ENCODE assay signal across 25 mouse cellular contexts in the genomic region with DNA sequence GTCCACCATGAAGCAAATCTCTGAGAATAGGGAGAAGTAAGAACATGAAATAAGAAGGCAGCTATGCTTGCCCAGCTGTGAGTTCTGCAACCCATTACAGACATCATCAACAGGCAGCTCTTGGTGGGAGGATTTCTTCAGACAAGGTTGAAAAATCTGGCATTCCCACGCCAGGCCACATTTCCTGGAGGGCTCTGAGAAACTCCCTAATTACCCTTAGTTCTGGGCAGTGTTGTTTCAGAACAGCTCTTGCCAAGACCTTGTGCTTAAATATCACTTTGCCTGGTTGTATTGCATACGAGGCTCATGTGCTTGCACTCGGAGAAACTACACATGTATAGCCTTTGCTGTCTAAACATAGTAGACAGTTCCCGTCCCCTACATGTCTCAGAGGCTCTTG.
DNase-seq lines count a peak whose midpoint lies in the region; ATAC-seq lines count a peak whose summit lies in the region.
"Had no signal": no experiment of that assay in that cellular context is flagged by ENCODE, and none has a peak within 500 bp of the region (broad histone marks: within the 10 kb centered on the region; RNA-seq: fewer than 3 reads in every experiment).

No protein-coding gene starts in this region.

- DNase-seq in heart, adult 9 months (ENCODE audit: low spot score in 2 of 2), result no peak
- DNase-seq in lung, postnatal 25 days (ENCODE audit: low spot score), result no peak
- peak; percentile 49 for DNase-seq in adipocyte (ENCODE audit: low spot score)
- no peak for DNase-seq in frontal cortex, adult 2 months (ENCODE audit: extremely low spot score in 1 of 2, low spot score in 1 of 2)
- DNase-seq in forebrain, embryonic 11.5 days (ENCODE audit: low spot score), result no peak
- DNase-seq: adrenal gland, postnatal 36 days; cerebellum, adult 18-20 months; cerebellum, postnatal 10 days; heart, adult 11 months; heart, postnatal 10 days; kidney, adult 18-20 months; kidney, postnatal 14 days; layer of hippocampus, adult 9-11 months; retina, postnatal 1 day; right cerebral cortex, postnatal 14 days; thymus, postnatal 4 days had no signal

- no peak overlapping the region for H3K4me3 ChIP-seq in heart, embryonic 13.5 days
- H3K4me3 ChIP-seq in lung, embryonic 16.5 days (ENCODE audit: low read length), result no peak overlapping the region
- no peak overlapping the region for H3K4me3 ChIP-seq in embryonic facial prominence, embryonic 13.5 days
- H3K4me3 ChIP-seq in forebrain, embryonic 11.5 days (ENCODE audit: low read depth, low read length), result no peak overlapping the region
- H3K4me3 ChIP-seq: forebrain, embryonic 15.5 days; liver, embryonic 15.5 days; megakaryocyte, embryonic 14.5 days; midbrain, embryonic 13.5 days had no signal

- ATAC-seq in heart, embryonic 13.5 days (ENCODE audit: extremely low read depth, insufficient number of reproducible peaks, low FRiP score, low TSS enrichment), result no peak
- peak; percentile 51; the same call in 1 of the 2 replicates for ATAC-seq in lung, embryonic 16.5 days (ENCODE audit: low read depth)
- ATAC-seq in embryonic facial prominence, embryonic 13.5 days (ENCODE audit: insufficient number of reproducible peaks, insufficient read depth, low FRiP score, low TSS enrichment, low read depth), result no peak
- no peak for ATAC-seq in forebrain, embryonic 11.5 days (replicated peaks; ENCODE audit: low FRiP score)
- ATAC-seq: forebrain, embryonic 15.5 days; midbrain, embryonic 13.5 days had no signal

- H3K4me2 ChIP-seq in heart, embryonic 13.5 days, result no peak overlapping the region
- H3K4me2 ChIP-seq in lung, embryonic 16.5 days (ENCODE audit: low read depth, low read length), result no peak overlapping the region
- H3K4me2 ChIP-seq in embryonic facial prominence, embryonic 13.5 days, result no peak overlapping the region
- H3K4me2 ChIP-seq in forebrain, embryonic 11.5 days (ENCODE audit: low read depth, low read length, severe bottlenecking), result no peak overlapping the region
- H3K4me2 ChIP-seq: forebrain, embryonic 15.5 days; heart, embryonic 11.5 days; hindbrain, embryonic 14.5 days; liver, embryonic 15.5 days; midbrain, embryonic 13.5 days had no signal

- H3K9ac ChIP-seq in heart, embryonic 13.5 days, result no peak overlapping the region
- H3K9ac ChIP-seq in lung, embryonic 16.5 days (ENCODE audit: low read length), result no peak overlapping the region
- H3K9ac ChIP-seq in embryonic facial prominence, embryonic 13.5 days, result no peak overlapping the region
- H3K9ac ChIP-seq in forebrain, embryonic 11.5 days (ENCODE audit: low read length), result no peak overlapping the region
- H3K9ac ChIP-seq: forebrain, embryonic 15.5 days; hindbrain, embryonic 14.5 days; liver, embryonic 15.5 days; midbrain, embryonic 13.5 days had no signal

- peaks cover 27% of the 10 kb centered on the region for H3K4me1 ChIP-seq in heart, embryonic 13.5 days
- peaks cover 4% of the 10 kb centered on the region for H3K4me1 ChIP-seq in lung, embryonic 16.5 days (replicated peaks; ENCODE audit: control insufficient read depth, insufficient read depth, low read length)
- peaks cover 21% of the 10 kb centered on the region for H3K4me1 ChIP-seq in embryonic facial prominence, embryonic 13.5 days
- no peaks in the 10 kb centered on the region for H3K4me1 ChIP-seq in forebrain, embryonic 11.5 days (replicated peaks; ENCODE audit: control insufficient read depth, insufficient read depth, low read length)
- H3K4me1 ChIP-seq: forebrain, embryonic 15.5 days; liver, embryonic 15.5 days; megakaryocyte, embryonic 14.5 days; midbrain, embryonic 13.5 days had no signal

- H3K9me3 ChIP-seq in heart, embryonic 13.5 days, result no peaks in the 10 kb centered on the region
- no peaks in the 10 kb centered on the region for H3K9me3 ChIP-seq in lung, embryonic 16.5 days (ENCODE audit: control insufficient read depth, low read length)
- no peaks in the 10 kb centered on the region for H3K9me3 ChIP-seq in embryonic facial prominence, embryonic 13.5 days
- H3K9me3 ChIP-seq in forebrain, embryonic 11.5 days (ENCODE audit: control insufficient read depth, low read length), result no peaks in the 10 kb centered on the region
- H3K9me3 ChIP-seq: forebrain, embryonic 15.5 days; liver, embryonic 15.5 days; midbrain, embryonic 13.5 days had no signal

- H3K27ac ChIP-seq in heart, embryonic 13.5 days (replicated peaks), result 0 out of 2 replicates have a peak overlapping the region, but pooled peaks have one; percentile 14
- H3K27ac ChIP-seq in lung, embryonic 16.5 days (ENCODE audit: low read length), result no peak overlapping the region
- H3K27ac ChIP-seq in embryonic facial prominence, embryonic 13.5 days, result peak overlapping the region; percentile 5; the same call in 1 of the 2 replicates
- no peak overlapping the region for H3K27ac ChIP-seq in forebrain, embryonic 11.5 days (ENCODE audit: low read depth, low read length)
- H3K27ac ChIP-seq: forebrain, embryonic 15.5 days; hindbrain, embryonic 14.5 days; liver, embryonic 15.5 days; midbrain, embryonic 13.5 days had no signal

- 64% methylated on average over 4 of the region's 4 CpGs for WGBS in heart, embryonic 13.5 days
- 58% methylated on average over 4 of the region's 4 CpGs for WGBS in lung, embryonic 16.5 days
- WGBS in embryonic facial prominence, embryonic 13.5 days, result 46% methylated on average over 4 of the region's 4 CpGs
- WGBS in forebrain, embryonic 11.5 days, result 84% methylated on average over 4 of the region's 4 CpGs

- 0 out of 2 replicates have a peak, but pooled peaks cover 7% of the 10 kb centered on the region for H3K27me3 ChIP-seq in heart, embryonic 13.5 days (replicated peaks)
- H3K27me3 ChIP-seq in lung, embryonic 16.5 days (ENCODE audit: control insufficient read depth, insufficient read depth, low read depth, low read length), result no peaks in the 10 kb centered on the region
- no peaks in the 10 kb centered on the region for H3K27me3 ChIP-seq in embryonic facial prominence, embryonic 13.5 days
- no peaks in the 10 kb centered on the region for H3K27me3 ChIP-seq in forebrain, embryonic 11.5 days (ENCODE audit: control insufficient read depth, insufficient read depth, low read length)
- H3K27me3 ChIP-seq: forebrain, embryonic 15.5 days; liver, embryonic 15.5 days; megakaryocyte, embryonic 14.5 days; midbrain, embryonic 13.5 days had no signal

- no peaks in the 10 kb centered on the region for H3K36me3 ChIP-seq in heart, embryonic 13.5 days
- H3K36me3 ChIP-seq in lung, embryonic 16.5 days (ENCODE audit: control insufficient read depth, insufficient read depth, low read length), result no peaks in the 10 kb centered on the region
- H3K36me3 ChIP-seq in embryonic facial prominence, embryonic 13.5 days, result no peaks in the 10 kb centered on the region
- H3K36me3 ChIP-seq in forebrain, embryonic 11.5 days (ENCODE audit: control insufficient read depth, insufficient read depth, low read length), result no peaks in the 10 kb centered on the region
- H3K36me3 ChIP-seq: forebrain, embryonic 15.5 days; liver, embryonic 15.5 days; midbrain, embryonic 13.5 days had no signal

Comparison
In these comparisons a context has a peak if more than half of its experiments do, and no peak if none do; other contexts are left out.
1. H3K27ac ChIP-seq: peak in heart, embryonic 13.5 days (single experiment) and embryonic facial prominence, embryonic 13.5 days (single experiment); none in lung, embryonic 16.5 days (single experiment) and forebrain, embryonic 11.5 days (single experiment).